Mouse (Mus musculus) left cerebral cortex, postnatal 25 days (tissue): ENCODE results near the gene Prr15l. TPM values are rescaled to one million over a fixed set of nuclear protein-coding genes. Genes with fewer than 3 reads are reported as not detected.

Experiments
- DNase-seq, 2 experiments: peaks; one replicate each; pipeline ENCODE4 v3.0.0; 2022; ENCODE audit warnings: low spot score in 2 of 2, mixed read lengths in 1 of 2
- intact Hi-C: fragments of 180-260 bp; cut with DNase I; formaldehyde crosslinking; loops from one replicate; pipeline ENCODE4 v1.15.1; 2025
- total RNA-seq, 2 experiments: library from RNA; stranded (reverse); gene quantifications; 2 replicates each; pipeline ENCODE4 v1.2.3; 2021

Prr15l gene
- total RNA-seq, 2 experiments from 2014 or later, result not detected

GRCm38 (mm10) chr11:96941989-96942590 lies 14.2 kb downstream of the Prr15l start:
- intact Hi-C loops, result no loop called here
- no peak for DNase-seq

DNA sequence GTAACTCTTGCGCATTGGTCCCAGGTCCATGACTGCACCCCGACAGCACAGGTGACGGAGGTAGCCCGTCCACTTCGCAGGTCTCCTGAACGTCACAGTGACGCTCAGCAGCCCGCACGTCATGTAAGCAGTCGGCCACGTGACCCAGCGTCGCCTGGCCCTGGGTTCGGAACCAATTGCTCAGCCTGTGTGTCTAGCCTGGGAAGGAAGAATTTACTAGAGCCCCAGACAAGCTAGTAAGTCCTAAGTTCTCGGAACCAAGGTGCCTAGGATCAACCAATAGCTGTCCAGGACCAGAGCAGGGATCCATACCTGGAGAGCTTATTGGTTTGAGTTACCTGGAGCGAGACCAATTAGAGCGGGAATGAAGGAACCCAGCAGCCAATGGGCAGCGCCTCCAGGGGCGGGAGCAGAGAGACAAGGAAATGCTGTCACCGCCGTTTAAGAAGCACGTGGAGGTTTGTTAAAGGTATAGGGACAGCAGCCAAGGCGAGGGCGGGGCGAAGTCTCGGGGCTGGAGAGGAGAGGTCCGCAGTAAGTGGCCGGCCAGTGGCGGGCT lies 15.9 kb downstream of the Prr15l start, which contains the start of gene Pnpo:
Gene Pnpo, minus strand, starts transcription at position 241 of the 559 bp plus-strand sequence.
- intact Hi-C loops, result no loop called here
- DNase-seq, result peak; percentile 91 to 99

- DNase-seq, result no peak
- intact Hi-C loops, result no loop called here
Observed at GRCm38 (mm10) chr11:96944844-96945580, 17.1 kb downstream of the Prr15l start.

- intact Hi-C loops, result no loop called here
- DNase-seq, result no peak
Observed at GRCm38 (mm10) chr11:96946498-96946897, 18.6 kb downstream of the Prr15l start.

- intact Hi-C loops, result no loop called here
- DNase-seq, result no peak
Observed at GRCm38 (mm10) chr11:96947849-96948248, 19.9 kb downstream of the Prr15l start.

DNA sequence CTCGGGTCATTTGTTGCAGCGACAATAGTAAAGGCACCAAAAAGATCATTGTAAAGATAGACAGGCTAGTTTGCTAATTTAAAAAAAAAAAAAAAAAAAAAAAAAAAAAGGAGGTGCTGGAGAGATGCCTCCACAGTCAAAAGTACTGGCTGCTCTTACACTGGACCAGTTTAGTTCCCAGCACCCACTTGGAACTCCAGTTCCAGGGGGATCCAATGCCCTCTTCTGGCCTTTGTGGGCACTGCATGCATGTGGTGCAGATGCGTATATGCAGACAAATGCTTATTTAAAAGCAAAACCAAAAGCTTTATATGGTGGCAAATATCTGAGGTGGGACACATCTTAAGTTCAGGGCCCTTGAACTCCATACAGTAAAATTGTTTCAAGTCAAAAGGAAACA lies 22.9 kb downstream of the Prr15l start:
- intact Hi-C loops, result no loop called here
- no peak for DNase-seq

DNA sequence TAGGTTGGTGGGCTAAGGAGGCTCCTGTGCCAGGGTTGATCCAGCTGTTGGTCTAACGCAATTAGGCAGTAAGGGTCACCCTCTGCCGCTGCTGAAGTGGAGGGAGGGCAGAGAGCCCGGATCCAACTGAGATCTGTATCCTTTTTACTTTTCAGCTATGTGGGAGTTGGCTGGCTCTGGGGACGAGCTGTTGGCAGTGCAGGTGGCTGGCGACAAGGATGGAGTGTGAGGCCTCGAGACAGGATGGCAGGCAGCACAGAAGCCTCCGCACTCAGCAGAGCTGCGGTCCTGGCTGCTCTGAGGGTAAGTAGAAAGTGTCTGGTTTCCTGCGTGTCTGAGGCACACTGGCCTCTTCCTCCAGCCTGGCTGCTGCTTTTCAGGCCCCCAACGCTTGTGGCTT lies 24.5 kb downstream of the Prr15l start:
- peak in 1 of 2 experiments; percentile 56 for DNase-seq
- intact Hi-C loops, result no loop called here

- DNase-seq, result no peak
- intact Hi-C loops, result no loop called here
Observed at GRCm38 (mm10) chr11:96952896-96953295, 25.0 kb downstream of the Prr15l start.

- intact Hi-C loops, result no loop called here
- no peak for DNase-seq
Observed at GRCm38 (mm10) chr11:96955094-96955493, 27.2 kb downstream of the Prr15l start.

DNA sequence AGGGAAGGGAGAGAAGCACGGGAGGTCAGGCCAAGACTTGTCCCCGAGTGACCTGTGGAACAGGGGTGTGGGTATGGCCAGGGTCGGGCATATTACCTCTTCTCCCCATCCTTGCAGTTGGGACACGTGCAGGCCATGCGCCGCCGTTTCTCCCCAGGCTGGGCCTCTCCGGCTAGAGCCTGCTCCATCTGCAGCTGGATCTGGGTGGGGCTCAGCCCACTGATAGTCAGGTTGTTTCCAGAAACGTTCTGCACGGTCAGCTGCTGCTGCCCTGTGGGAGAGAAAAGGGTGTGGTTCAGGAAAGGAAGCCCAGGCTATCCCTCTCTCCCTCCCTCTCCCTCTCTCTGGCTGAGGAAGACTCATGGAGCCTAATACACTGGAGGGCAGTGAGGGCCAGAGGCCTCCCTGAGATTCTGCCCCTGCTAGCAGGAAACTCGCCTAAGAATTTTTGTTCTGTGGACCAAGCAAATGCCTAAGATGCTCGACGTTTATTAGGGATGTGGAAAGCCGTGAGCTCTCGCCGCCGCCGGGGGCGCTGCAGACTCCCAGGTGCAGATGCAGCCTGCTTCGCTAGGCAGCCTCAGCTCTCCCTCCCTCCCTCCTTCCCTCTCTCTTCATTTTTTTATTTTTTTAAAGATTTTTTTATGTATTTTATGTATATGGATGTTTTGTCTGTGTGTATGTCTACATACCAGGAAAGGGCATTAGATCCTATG lies 28.3 kb downstream of the Prr15l start:
- DNase-seq, result no peak
- intact Hi-C loops, result no loop called here

- intact Hi-C loops, result no loop called here
- DNase-seq, result no peak
Observed at GRCm38 (mm10) chr11:96957061-96957805, 29.3 kb downstream of the Prr15l start.

GRCm38 (mm10) chr11:96963580-96963979 lies 35.7 kb downstream of the Prr15l start:
- peak; percentile 86 to 92 for DNase-seq
- intact Hi-C loops, result loop anchor here (1.0 to 5.0 kb wide), 2 partner anchors 47 to 96 kb away; partner anchors contain the start of gene Cdk5rap3

DNA sequence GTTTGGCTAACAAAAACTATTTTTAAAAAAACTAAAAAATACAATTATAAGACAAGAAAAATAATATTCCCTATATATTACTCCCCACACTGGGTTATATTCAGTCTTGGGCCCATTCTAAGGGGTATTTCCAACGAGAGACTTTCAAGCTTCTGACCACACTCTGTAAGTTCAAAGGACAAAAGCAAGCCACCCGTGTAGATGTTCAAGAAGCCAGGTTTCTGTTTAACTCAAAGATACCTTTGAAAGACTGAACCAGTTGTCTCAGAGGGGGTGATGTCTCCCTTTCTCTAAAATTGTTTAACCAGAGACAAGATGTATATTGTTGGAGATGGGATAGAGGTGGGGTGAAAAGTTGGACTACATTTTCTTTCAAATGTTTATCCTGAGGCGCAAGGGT lies 38.3 kb downstream of the Prr15l start:
- intact Hi-C loops, result no loop called here
- no peak for DNase-seq

- no peak for DNase-seq
Observed at GRCm38 (mm10) chr11:96966914-96967543, 39.1 kb downstream of the Prr15l start.

GRCm38 (mm10) chr11:96967544-96968269 lies 39.8 kb downstream of the Prr15l start:
- intact Hi-C loops, result no loop called here
- no peak for DNase-seq

More at GRCm38 (mm10) chr11:96966914-96967543, 39.1 kb downstream of the Prr15l start:
- intact Hi-C loops, result no loop called here

DNA sequence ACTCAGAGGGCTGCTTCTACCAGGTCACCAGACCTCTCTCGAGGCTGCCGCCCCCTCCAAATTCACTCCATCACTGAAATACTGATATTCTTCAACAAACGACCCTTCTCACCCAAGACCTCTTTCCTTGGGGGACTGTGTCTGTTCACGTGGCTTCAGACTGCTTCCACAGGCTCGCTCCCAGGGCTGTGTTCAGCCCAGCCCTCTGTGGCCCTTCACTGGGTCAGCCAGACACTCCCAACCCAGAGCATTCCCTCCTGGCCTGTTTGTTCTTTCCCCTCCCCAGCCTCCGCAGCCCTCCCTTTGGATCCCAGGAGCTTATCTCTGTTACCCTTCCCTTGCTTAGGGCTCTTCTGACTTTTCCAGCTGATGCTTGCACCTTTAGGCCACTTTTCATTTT lies 40.6 kb downstream of the Prr15l start:
- intact Hi-C loops, result no loop called here

DNA sequence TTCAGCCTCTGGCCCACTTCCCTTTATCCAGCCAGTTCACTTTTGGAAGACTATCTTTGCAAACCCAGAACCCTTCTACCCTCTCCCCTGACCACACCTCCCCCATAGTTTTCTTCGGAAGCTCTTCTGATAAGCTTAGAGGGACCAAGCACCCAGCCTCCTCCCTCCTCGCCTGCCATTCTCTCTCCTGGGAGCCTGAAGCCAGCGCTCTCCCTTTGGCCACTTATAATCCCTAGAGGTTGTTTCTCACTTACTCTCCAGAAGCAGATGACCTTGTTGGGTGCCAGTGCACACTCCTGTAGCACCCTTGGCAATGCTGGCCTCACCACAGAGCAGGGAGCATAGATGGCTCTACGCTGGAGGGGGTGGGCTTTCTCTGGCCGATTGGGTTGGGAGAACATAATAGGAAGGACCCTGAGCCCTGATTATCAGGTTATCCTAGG lies 41.4 kb downstream of the Prr15l start:
- DNase-seq, result no peak
- intact Hi-C loops, result no loop called here

More for the DNA sequence above, 40.6 kb downstream of the Prr15l start:
- no peak for DNase-seq

DNA sequence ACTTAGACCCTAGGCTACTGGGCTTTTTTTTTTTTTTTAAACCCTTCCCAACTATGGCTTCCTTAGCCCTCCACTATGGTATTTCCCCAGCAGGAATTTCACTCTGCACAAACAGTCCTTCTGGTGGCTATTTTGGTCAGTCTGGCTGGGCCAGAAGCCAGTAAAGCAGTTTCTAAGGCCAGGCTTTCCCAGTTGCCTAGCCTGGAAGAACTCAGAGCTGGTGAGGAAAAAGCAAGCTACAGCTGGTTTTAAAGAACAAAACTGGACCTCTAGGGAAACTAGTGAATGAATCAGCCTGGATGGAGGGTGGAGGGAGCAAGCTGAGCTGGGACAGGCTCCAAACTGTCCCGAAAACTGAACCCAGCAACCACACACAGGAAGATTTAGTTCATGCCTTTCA lies 41.8 kb downstream of the Prr15l start:
- intact Hi-C loops, result no loop called here
- peak; percentile 42 to 74 for DNase-seq
